Mouse (Mus musculus): Measurements from ENCODE around the gene Gm853.
"Not testable (repeated sequence)": the region's sequence is repeated elsewhere in the genome, so short reads cannot be mapped to it uniquely, and the experiment has no call there.

Gene Gm853

GRCm38 (mm10) chr4:130222179-130222578, at the start of gene Gm853:
Gene Gm853 (minus strand): TSS chr4:130222401.
- no peak for DNase-seq

- no peak for DNase-seq
Observed at GRCm38 (mm10) chr4:130270611-130271347, 48.6 kb upstream of the Gm853 start.

GRCm38 (mm10) chr4:130270089-130270488, 47.9 kb upstream of the Gm853 start:
- no peak for DNase-seq

DNA sequence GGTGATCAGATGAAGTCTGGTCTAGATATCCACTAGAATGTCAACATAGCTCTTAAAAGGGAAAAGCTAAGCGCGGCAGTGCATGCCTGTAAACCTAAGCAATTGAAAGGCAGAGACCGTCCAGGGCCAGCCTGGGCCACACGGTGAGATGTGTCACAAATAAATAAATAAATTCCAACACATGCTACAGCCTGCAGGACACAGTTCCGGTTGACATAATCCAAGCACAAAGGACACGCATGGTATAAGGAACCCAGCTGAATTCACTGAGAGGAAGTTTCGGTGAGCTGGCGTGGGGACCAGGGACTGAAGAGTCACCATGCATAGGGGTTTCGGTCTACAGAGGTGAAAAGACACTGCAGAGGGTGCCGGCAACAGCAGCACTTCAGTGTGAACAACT, 46.5 kb upstream of the Gm853 start:
- no peak for DNase-seq

DNA sequence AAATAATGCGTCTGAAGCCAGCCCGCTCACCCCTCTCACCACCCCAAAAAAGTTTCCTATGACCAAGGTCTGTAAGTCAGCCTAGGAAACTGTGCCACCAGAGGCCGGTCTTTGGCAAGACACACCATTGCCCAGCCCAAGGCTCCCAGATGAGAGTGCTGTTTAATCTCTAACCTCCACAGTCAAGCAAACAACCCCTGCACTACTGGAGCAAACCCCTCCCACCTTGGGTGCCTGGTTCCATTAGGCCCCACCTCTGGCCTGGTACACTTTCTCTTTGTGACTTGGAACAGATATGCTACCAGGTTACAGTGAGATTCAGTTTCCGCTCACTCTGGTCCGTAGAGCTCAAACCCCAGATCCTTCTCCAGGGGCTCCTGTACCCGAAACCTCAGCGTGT, 44.9 kb upstream of the Gm853 start:
- DNase-seq, result no peak

DNA sequence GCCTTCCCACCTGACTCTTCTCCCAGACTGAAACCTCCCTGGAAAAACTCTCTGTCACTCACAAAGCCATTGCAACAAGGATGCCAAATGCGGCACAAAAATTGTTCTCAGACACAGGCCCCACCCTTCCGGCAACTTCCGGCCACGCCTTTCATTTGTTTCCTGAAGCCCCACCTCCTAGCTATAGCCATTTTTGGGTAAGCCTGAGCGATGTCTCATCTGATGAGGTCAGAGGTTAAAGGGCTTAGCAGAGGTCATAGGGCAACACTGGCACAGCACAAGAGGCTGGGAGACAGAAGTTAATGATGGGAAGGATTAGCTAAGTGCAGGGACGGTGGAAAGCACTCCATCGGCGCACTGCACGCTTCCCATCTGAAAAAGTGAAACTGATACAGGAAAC, 44.4 kb upstream of the Gm853 start:
- DNase-seq, result no peak

DNA sequence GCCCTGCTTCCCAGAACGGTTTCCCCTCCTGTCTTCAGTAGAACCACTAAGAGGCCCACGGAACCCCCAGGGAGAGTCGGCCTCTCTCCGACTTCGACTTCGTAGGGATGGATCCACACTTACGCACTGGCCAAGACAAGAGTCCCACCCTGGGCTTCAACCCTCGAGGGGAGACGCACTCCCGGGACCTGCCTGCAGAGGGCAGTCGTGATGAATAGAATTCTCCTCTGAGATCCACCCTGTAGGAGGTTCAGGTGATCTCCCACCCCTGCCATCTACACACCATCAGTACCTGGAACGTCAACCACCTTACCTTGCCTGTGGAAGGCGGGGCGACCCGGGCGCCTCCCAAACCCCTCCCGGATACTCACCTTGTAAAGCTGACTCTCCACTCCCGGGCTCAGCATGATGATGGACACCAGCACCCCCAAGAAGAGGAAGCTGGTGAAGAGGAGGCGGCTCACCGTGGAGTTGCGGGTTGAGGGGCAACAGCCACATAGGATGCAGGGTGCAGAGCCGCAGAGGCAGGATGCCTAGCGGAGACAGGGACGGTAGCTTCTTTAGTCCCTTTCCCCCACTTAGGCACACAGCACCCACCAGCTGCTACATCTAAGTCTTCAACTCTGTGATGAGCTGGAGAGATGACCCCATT, 42.6 kb upstream of the Gm853 start:
- peak; percentile 59 for DNase-seq

GRCm38 (mm10) chr4:130264131-130264530, 41.9 kb upstream of the Gm853 start:
- no peak for DNase-seq

GRCm38 (mm10) chr4:130260406-130260805, 38.2 kb upstream of the Gm853 start:
- DNase-seq, result no peak

GRCm38 (mm10) chr4:130252441-130253157, 30.4 kb upstream of the Gm853 start:
- DNase-seq, result peak; percentile 8

DNA sequence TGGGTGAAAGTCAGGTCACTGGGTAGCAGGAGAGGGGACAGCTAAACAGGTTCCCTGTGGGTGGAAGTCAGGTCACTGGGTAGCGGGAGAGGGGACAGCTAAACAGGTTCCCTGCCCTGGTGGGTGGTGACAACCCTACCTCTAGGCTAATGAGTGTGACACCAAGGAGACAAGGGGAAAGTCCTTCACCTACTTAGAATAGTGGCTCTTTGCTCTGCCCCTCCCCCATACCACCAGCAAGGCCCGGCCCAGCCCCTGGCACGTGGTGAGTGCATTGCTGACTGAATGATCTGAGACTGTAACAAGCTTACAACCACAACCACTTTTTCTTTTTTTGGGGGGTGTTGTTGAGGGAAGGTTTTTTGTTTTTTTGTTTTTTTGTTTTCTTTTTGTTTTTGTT, 29.6 kb upstream of the Gm853 start:
- no peak for DNase-seq

GRCm38 (mm10) chr4:130251172-130251705, 29.0 kb upstream of the Gm853 start:
- DNase-seq, result no peak

GRCm38 (mm10) chr4:130248636-130249035, 26.4 kb upstream of the Gm853 start:
- no peak for DNase-seq

DNA sequence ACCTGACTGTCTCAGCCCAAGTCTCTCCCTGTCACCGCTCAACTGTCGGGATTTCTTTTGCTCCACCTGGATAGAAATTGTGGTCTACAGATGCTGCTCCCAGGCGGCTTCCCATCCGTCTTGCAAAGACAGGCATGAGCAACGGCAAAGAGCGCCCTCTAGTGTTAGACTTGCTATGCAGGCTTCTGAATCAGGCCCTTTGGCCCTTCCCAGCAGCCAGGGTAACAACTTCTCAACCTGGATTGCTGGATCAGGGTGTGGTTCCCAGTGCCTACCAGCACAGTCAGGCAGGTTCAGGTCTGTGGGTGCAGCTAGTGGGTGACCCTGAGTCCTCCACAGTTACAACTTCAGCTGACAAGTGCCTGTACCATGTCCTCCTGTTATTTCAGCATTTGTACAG, 23.9 kb upstream of the Gm853 start:
- peak; percentile 60 for DNase-seq

DNA sequence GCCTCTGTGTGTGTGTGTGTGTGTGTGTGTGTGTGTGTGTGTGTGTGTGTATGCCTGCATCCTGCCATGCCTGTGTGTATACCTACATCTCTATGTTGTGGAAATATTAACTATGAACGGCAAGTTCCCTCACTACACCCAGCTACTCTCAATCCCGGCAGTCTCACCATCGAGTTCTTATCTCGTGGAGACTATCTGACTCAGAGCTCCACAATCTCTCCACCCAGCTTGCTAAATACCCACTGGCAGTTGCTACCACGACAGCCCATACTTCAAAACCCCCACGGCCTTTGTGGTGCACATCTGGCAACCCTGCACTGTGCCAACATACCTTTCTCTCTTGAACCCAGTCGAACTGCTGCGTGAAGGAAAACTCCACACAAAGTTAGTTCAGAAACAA, 22.5 kb upstream of the Gm853 start:
- DNase-seq, result no peak

DNA sequence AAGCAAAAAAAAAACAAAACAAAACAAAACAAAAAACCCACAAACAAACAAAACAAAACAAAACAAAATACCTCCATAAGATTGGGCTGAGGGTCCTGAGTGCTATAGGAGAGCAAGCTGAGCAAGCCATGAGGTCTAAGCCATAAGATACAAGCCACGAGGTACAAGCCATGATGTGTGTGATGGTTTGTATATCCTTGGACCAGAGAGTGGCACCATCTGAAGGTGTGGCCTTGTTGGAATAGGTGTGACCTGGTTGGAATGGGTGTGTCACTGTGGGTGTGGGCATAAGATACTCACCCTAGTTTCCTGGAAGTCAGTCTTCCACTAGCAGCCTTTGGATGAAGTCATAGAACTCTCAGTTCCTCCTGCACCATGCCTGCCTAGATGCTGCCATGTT, 21.4 kb upstream of the Gm853 start:
- not testable (repeated sequence) for DNase-seq

- no peak for DNase-seq
Observed at GRCm38 (mm10) chr4:130242956-130243355, 20.8 kb upstream of the Gm853 start.

GRCm38 (mm10) chr4:130240695-130241094, 18.5 kb upstream of the Gm853 start:
- DNase-seq, result no peak

GRCm38 (mm10) chr4:130237607-130238006, 15.4 kb upstream of the Gm853 start:
- no peak for DNase-seq

DNA sequence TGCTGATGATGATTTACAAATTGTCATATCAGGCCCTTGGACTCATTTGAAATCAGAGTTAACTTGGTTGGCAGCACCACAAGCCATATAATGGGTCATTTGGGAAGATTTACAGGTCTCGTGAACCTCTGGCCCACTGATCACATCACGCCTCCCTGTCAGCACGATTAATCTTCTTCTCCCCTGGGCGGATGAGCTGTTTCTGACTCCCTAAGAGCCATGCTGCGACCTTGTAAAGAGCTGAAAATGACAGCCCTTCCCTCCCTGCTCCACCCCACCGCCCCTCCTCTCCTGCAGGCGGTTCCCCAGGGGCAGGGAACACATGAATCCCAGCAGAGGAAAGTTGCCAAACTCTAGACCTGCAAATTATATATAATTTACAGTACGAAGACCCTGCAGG, 14.2 kb upstream of the Gm853 start:
- no peak for DNase-seq

DNA sequence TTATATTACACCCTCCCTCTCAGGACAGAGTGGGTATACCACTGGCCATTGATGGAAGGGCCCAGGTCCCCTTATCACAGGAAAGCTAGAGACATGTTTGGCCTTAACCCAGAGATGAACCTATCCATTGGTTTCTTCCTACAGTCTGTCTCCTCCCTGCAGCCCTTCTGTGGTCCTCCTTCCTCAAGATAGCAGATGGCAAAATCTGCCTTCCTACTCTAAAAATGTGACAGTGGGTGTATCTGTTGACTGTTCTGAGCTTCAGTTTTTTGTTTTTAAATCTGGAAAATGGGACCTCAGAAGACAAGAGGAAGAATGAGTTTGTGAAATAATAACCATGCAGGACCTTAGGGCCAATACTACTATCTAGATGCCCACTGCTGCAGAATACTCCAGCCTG, 1.9 kb upstream of the Gm853 start:
- no peak for DNase-seq

DNA sequence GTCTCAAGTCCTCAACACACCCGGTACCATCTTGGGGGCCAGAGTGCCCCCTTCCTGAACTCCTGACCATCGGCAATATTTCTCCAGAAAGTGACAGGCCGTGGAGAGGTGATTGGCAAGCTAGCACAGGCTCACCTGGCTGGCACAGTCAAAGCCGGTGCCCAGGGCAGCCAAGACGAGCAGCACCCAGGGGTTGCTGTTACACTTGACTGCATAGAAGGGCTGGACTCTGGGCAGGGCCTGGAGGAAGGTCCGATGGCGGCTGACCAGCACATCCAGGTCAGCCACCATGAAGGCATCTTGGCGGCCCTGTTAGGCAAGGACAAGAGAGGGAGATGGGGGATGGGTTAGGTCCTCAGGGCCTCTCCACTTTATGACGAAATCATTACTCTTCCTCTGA, 2.0 kb downstream of the Gm853 start:
- no peak for DNase-seq

- DNase-seq, result no peak
Observed at GRCm38 (mm10) chr4:130215392-130215791, 6.8 kb downstream of the Gm853 start.

DNA sequence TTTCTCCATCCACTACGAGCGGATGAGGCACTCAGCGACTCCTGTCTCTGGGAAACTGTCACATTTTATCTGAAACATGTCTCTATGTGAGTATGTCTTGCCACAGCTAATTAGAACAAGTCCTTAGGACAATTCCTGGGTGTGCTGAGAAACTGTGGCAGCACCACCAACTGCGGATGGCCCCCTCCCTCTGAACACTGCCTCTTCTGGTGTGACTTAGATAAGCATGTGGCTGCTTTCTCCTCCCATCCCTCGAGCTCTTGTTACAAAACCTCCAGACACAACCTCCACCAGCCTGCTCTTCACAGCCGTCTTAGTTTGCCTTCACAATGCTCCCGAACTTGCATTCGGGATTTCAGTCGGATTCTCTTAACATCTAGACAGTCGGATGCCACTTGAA, 8.3 kb downstream of the Gm853 start:
- no peak for DNase-seq

Data from thymus, postnatal 14 days (tissue).